Mouse (Mus musculus): ENCODE measurements around the gene Ncam1.
A peak's percentile ranks its signal among the peaks of the same experiment; 100 is the strongest.

The Ncam1 gene

DNA sequence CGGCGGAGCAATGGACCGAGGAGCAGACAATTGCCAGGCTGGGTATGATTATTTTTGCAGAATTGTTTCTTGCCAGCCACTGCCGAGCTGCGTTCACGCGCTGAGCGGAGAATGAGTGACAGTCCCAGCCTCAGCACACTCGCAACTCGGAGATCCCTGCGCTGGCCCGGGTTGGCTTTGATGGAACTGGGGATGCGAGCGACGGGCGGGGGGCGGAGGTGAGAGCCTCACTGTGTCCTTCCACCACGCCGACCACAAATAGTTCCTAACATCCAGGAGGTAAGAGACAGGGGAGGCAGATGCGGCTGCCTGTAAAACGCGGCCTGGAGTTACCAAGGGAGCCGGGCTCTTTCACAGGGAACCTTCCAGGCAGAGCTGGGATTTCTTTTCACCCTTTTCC is at the start of gene Ncam1:
Ncam1 (minus strand) TSS at position 120 of the 400 bp plus-strand sequence.
- DNase-seq: peak; percentile 96

DNA sequence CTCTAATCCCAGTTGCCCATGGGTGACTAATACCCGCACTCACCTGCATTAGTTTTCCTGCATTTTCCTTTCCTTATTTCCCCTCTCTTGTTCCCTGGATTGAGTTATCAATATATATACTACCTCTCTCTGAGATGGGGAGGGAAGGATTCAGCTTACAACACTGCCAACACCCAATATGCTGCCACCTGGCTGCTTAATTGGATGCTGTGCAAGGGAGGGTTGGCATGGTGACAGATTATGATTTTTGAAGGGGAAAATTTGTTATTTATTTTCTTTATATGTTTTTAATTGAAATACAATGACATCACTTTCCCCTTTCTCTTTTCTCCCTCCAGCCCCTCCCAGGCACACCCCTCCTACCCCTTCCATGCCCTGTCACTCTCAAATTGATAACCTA is 35.3 kb upstream of the Ncam1 start:
- DNase-seq: peak; percentile 28

DNA sequence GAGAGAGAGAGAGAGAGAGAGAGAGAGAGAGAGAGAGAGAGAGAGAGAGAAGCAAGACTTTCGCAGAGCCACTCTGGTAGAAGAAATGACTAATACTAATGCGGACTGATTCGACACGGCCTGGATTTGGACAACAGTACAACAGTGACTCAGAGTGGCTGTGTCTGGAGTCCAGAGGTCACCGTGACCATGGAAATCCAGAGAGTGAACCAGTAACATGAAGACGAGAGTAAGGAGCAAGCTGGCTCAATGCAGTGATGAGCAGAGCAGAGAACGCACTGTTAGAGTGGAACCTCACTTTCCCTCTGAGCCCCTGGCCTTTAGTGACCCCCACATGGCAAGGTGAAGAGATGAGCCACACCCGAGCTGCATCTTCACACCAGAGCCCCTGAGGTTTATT is 28.9 kb upstream of the Ncam1 start:
- peak; percentile 64 for DNase-seq

DNA sequence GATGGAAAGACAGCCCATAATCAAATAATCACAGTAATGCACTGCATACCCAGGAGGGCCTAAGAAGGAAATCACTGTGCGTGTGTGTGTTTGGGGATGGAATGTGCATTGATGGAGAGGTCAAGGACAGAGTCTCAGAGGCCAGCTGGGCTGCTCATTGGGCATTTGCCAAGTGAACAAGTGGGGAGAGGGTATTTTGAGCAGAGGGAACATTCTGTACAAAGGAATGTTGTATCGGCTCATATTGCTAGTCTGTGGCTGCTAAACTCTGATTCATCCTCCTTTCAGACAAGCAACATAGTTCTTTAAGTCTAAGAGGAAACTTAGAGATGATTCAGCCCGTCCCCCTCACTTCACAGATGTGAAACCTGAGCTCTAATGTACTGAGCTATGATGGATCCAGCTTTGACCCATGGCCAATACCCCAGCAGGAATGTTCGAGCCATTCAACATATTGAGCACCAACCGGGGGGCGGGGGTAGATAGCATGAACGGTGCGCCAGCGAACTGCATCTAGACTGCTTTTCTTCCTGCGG is 17.5 kb upstream of the Ncam1 start:
- DNase-seq: no peak

DNA sequence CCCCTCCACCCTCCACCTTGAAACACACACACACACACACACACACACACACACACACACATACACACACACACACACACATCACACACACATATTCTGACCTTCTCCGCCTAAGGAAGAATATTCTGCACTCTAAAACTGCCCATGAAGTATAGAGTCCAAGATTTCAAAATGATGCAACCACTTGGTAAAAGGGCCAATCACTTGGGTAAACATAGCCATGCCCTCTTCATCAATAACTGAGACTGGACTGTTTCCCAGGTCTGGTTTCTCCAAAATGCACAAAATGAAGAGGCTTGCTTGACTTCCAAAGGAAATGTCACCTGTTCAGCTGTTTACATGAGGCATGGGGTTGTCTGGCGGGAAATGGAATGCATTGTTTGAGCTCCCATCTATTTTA is 15.7 kb upstream of the Ncam1 start:
- no peak for DNase-seq

DNA sequence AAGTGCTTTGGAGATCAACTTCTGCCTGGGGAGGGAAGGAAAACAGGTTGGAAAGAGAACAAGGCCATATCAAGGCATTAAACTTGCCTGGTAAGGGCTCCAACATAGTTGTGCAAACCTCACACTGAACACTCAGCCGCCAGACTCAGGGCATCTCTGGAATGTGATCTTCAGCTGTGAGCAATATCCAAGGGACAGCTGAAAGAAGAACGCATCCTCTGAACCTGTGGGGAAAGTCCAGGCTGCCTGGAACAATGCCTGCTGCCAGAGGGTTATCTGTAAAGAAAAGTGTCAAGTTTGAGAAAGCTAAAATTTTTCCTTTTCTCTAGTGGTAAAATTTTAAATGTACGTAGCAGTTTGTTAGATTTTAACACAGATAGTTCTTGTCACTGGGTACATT is 4.5 kb upstream of the Ncam1 start:
- no peak for DNase-seq

DNA sequence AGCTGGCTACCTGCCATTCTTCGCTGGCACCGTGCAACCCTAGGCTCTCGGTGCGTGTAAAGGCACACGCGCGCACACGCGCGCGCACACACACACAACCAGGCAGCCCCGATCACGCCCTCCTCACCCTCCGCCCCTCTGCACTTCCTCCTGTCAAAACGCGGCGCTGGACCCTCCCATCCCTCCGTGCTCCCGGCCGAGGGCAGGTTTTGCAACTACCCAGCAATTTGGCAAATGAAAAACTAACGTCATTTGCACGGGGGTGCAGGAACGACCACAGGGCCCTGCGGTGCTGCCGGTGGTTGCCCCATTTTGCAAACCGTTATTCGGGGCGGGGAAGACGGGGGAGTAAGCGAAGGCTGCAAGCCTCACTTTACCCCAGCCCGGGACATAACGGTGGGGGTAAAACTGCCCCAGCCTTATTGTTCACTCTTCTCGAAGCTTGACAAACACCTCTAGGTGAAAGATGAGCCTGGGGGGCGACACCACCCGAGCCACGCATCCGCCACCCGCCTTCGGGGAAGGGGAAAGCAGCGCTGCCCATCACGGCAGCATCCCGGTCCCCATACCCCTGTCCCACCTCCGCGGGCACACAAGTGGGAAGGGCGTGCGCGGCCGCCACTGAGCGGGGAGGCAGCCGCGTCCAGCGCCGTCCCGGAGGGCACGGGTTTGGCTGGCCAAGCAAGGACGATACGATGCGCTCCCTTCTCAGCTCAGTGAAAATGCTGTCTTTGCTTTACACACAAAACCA is 729 bp downstream of the Ncam1 start:
- peak; percentile 90 for DNase-seq

DNA sequence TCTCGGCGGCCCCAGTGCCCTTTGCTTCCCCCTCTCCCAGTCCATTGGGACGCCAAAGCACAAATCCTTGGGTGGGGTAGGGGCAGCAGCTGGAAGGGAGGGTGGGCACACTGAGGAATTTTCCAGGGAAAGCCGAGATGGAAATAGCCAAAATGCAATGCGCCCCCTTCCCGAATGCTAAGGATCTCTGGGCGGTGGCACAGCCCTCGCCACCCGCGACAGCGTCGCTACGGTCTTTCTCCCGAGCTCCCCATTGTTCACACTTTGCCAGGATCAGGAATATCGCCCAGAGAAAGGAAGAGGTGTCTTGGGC is 1.3 kb downstream of the Ncam1 start:
- DNase-seq: no peak

DNA sequence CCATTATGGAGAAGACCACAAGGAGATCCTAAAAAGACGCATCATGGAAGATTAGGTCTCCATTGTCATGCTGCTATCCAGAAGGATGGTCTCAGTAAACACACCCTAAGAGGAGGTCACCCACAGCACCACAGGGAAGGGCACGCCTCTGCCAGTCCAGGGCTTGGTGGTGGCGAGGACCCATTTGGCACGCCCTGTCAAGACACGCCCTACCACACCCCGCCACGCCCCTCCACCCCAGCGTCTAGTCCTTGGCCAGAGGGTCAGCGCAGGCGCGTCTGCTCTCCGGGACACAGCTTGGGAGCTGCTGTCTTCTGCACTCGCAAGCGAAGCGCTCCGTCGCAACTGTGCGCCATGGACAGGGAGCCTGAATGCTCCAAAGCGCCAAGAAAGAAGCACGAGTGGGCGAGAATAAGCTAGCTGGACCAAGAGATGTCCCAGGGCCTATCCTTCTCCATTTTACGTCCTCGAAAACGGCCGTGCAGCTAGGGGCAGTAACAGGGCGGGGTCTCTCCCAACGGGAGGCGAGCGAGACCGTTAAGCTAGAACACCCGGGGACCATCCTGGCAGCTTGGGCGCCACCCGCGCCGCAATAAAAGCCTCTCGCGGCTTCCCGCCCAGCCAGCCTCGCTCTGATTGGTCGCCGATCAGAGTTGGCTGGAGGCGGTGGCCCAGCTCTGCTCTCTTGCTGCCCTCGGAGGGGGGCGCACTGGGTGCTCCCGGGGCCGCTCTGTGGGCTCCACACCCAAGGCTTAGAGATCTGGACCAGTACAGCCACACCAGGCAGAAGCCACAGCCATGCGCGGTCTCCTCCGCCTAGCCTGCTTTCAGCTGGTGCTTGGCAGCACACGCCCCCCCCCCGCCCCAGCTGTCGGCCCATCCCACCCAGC is 1.9 kb downstream of the Ncam1 start:
- DNase-seq: peak; percentile 94

DNA sequence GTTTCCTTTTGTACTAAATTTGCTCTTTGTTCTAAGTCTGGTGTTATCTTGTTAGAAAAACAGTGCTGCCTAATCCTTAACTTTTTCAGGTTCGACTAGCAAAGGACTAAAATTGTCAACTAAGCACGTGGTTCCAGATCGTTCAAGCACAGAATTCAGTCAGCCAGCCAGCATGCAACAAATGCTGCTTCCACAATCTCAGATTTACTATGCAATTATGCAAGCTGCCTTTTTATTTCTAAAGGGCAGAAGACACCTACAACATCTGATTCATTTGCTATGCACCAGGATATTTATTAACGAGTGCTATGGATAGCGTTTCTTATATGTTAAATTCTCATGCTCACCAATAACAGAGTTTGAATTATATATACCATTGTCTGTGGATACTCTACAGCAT is 2.8 kb downstream of the Ncam1 start:
- DNase-seq: no peak

DNA sequence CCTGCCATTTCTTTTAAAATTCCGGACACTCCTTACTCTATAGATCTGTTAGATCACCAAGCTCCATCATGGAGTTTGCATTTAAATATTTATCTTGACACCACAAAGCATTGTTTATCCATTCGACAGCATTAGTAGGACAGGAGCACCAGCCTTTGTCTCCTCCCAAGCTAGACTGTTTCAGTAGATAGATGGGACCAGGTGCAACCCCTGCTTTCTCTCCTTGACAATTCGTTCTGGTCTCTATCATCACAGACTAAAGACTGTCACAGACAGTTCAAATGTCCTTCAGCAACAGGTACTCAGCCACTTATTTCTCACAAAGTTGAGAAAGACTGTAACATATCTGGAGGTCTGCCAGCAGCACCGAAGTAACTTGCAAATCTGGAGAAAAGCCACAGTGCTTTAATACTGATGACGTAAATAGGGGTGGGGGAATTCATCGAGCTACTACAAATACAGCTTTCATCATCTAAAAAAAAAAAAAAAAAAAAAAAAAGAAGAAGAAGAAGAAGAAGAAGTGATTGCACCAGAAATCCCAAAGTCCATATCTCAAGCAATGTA is 4.7 kb downstream of the Ncam1 start:
- no peak for DNase-seq

DNA sequence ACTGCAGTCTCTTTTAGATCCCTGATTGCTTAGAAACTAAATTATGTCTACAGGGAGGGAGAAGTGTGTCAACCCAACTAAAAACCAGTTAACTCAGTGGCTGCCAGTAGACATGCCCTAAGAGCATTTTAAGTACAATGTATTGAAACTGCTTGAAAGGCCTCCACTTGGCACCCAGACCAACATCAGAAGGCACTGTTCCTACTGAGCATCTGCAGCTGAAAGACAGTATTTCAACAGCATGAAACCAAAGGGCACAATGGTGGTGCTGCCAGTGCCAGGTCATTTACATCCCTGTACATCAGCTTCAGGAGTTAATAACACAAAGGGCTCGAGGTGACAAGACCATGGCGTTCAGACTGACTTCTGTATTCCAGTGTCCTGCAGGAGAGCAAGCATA is 5.5 kb downstream of the Ncam1 start:
- DNase-seq: no peak

DNA sequence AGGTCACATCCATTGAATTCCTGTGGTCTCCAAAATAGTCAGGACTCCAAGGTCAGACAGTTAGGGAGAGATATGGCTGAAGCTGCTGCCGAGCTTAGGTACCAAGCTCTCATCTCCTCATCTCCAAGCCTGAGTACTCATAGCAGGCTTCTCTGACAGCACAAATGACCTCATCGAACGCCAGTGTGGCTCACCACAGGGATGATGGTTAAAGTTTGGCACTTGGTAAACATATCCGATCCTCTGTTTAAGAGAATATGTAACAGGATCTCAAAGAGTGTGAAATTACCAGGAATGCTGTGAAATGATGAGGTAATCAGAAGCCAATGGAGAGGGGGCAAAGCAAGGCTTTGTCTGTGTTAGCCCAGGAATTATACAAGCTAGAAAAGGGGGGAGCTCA is 6.1 kb downstream of the Ncam1 start:
- DNase-seq: no peak

DNA sequence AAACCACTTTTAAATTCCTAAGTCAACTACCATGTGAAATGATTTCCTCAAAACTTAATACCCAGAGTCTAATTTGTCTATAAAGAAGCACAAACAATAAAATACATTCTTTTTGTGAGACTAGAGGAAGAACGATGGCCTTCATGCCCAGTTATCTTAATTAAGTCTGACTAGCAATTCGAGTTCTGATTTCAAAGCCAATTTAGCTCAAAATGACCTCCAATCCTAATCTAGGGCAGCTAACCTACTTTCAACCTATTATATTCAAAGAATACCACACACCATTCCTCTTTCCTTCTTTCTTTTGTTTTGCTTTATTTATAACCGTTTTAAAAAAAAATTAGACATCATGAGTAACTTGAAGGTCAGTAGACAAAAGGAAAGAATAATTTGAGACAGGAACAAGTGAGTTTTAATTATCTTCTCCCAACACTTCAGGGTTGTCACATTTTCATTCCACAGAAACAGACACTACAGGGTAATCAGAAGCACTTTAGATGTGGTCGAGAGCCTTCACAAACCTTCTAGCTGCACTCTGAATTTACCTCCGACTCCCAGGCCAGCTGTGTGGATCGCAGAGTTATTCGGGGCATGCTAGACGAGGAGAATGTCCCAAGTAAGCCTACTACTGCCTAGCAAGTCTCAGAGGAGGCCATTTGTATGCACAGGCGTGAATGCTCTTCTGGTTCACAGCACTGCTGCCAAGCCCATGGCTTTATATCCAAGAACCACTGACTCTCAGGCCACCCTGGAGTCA is 17.5 kb downstream of the Ncam1 start:
- DNase-seq: no peak

DNA sequence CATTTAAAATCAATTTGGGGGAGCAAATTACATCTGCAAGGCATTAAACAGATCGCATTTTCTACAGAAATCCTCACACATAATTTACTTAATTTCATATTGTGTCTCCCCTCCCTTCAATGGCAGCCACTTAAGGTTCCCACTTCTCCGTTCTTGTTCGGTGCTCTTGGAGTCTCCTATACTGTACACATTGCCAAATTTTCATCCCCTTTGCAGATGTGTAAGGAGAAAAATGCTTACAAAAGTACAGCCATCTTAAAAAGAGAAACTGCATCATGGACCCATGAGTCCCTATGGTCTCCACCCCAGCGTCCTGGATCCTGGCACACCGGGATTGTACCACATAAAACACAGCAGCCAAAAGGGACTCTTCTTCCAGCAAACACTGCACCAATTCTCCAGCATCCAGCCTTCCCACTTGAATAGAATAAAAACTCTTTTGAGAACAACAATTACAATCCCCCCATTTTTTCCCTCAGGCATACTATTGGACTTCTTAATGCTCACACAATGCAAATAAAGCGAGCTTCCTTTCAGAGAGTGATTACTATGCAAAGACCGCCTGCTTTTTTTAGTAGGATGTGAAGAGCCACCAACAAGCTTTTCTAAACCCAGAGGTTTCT is 21.6 kb downstream of the Ncam1 start:
- no peak for DNase-seq

DNA sequence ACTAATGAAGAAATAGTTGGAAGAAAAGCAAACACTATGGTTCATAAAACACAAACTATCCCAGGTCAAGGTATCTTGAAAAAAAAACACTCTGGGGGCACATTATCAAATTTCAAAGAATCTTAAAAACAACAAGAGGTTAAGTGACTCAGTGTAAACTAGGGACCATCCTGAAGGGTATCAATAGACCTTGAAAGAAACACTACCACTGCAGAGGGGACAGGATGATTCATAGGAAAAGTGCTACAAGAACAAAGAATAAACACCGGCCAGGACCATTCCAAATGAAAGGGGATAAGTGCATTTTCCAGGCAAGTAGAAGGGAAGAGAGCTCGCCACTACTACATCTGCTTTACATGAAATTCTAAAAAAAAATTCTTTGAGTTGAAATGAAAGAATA is 32.1 kb downstream of the Ncam1 start:
- no peak for DNase-seq

DNA sequence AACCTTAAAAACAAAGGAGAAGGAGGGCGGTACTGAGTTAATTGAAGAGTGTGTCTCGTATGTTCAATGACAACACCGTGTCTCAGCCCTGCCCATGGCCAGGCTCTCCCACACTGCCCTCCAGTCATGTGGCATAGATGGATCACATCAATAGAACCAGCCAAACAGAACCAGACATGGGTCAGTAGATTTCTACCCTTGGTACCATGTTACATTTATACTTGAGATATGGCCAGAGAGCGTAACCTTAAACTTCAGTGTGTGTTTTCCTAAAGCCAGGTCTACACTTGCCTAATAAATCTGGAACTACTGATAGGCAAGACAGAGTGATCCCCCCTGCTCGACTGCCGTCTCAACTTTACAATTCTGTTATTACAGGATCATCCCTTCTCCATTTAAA is 38.2 kb downstream of the Ncam1 start:
- DNase-seq: no peak

DNA sequence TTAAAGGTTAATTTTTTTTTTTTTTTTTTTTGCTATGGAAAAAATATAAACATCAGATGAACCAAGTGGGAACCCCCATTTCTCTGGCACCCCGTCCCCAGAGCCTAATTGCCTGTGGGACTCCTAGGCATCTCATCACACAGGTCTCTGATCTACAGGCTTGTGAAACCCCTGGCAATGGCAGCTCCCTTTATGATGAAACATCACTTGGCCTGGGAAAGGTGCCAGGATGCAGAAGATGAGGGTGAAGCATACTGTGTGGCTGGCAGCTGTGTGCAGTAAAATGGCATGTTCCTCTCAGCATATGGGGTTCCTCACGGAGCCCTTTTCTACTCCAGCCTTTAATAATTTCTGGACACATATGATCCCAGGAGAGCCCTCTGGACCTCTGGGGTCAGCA is 40.3 kb downstream of the Ncam1 start:
- DNase-seq: no peak

DNA sequence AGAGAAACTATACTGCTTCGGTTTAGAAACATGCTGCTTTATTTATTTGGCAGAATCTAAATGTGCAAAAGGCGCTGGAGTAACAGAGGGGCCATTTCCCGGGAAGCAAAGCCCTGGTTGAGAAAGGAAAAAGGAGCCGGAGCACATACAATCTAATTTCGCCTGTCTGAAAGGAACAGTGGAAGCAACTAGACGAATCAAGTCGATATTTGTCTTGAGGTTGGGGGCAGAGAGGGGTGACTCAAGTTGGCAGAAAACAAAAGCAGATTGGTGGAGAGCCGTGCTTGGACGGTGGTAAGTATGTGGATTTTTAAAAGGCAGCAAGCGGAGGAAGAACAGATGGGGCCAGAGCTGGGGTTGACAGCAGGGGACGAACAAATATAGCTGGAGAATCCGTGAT is 40.7 kb downstream of the Ncam1 start:
- DNase-seq: no peak

DNA sequence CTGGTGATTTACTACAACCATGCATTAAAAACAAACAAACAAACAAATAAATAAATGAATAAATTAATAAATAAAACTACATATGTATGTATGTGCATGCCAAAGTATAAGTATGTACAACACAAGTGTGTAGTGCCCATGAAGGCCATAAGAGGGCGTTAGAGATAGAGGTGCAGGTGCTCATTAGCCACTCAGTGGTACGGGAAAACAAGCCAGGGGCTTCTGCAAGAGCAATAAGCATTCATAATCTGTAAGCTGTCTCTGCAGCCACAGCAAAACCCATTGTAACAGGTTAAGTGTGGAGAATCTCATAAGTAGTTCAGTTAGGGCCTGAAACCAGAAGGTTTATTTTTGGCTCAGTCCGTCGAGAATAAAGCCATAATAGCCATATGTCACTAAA is 41.1 kb downstream of the Ncam1 start:
- no peak for DNase-seq

DNA sequence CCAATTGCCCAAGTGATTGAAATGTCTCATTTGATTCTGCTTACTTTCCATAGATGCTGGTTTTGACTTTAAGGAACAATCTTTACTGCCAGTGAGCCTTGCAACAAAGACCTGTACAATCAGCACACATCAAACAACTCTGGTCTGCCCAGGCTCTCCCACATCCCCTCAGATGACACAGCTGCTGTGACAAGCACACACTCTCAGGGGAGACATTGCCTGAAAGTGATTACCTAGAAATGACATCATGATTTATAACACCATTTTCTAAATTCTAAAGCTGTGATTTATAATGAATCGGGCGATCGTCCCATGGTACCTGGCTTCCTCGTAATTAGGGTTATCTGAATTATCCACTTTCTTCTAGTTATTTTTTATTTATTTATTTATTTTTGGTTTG is 42.0 kb downstream of the Ncam1 start:
- DNase-seq: no peak

DNA sequence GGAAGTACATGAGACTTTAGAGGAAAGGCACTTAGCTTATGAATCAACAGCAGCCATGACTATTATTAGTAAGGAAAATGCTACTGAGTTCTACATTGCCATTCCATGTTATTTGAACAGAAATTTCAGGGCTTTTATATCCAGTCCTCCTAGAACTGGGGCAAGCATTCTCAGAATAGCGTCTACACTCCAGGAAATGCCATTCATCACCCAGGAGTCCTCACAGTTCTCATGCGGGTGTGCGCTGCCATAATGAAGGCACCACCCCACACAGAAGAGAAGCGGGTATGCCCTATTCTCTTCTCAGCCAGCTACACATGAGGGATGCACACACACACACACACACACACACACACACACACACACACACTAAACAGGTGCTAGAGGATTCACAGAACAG is 43.5 kb downstream of the Ncam1 start:
- no peak for DNase-seq

DNA sequence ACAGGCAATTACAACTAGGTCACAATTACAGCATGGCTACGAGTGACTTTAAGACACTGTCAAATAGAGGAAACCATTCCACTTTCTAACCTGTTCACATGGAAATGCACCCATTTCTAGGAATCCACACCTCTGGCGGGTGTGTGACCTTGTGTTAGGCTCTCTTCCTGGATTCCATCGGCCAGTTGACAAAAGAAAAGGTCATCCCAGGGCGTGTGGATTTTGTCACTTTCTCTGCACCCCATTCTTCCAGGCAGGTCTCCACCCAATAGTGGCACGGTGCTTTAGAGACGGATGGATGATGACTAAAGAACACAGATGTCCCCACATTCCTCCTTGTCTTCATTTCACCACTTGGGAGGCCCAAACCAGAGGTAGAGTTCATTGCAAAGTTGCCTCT is 47.3 kb downstream of the Ncam1 start:
- DNase-seq: no peak

Data from heart, adult 11 months (tissue).